Mouse (Mus musculus) C2C12 (cell line): ENCODE data around the gene Pigf.

ENCODE experiments used
- CEBPB ChIP-seq: IDR thresholded peaks from one replicate; pipeline ENCODE4 v1.6.1; 2011; ENCODE audit warnings: low read depth, mild to moderate bottlenecking, control low read depth, moderate library complexity
- CTCF ChIP-seq: IDR thresholded peaks from one replicate; pipeline ENCODE4 v1.5.1; 2011; ENCODE audit not compliant: control insufficient read depth, insufficient read depth, insufficient read length
- MAX ChIP-seq: IDR thresholded peaks from one replicate; pipeline ENCODE4 v1.6.1; 2011; ENCODE audit warnings: mild to moderate bottlenecking, control low read depth
- MYOD1 ChIP-seq: IDR thresholded peaks from one replicate; pipeline ENCODE4 v1.6.1; 2011; ENCODE audit warnings: low read depth; ENCODE audit not compliant: control insufficient read depth, insufficient read length
- MYOG ChIP-seq: IDR thresholded peaks from one replicate; pipeline ENCODE4 v1.6.1; 2011; ENCODE audit not compliant: control insufficient read depth, insufficient read length; ENCODE audit errors: extremely low read depth
- USF1 ChIP-seq: IDR thresholded peaks from one replicate; pipeline ENCODE4 v1.6.1; 2011; ENCODE audit warnings: low read depth, mild to moderate bottlenecking, control low read depth, moderate library complexity

GRCm38 (mm10) chr17:86963586-86963902 lies 61.7 kb downstream of the Pigf start:
- TF ChIP-seq MYOD1 (no peak), CTCF (no peak), MAX (no peak), CEBPB (no peak), MYOG (no peak), USF1 (no peak)
